Mouse (Mus musculus): ENCODE data around the gene Spaca1.
A peak's percentile ranks its signal among the peaks of the same experiment; 100 is the strongest.

The Spaca1 gene

DNA sequence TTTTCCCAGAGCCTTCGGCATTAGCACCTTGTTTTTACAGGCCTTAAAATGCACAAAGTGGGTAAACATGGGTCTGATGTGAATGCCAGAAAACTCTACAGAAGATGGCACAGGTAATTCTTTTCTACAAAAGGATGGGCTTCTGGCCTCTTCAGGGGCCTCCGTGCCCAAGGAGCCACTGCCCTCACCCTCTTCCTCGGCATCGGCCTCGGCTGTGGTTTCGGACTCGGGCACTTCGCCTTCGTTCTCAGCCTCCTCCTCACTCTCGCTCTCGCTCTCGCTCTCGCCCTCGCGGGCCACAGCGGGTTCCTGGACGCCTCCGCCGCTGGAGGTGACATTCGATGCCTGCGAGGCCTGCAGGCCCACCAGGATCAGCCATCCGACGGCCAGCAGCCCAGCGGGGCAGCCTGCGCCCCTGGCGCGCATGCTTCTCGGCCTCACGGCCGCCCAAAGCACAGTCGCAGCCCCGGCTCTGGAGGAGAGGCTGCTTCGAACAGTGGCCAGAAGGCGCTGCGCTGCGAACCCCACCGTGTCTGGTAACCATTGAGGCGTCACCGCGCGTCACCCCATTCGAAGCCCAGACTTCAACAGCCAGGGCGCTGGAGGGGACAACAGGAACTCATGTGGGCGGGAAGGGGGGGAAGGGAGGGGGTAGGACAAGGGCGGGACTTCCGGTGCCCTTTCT lies at the start of gene Spaca1:
TSS of gene Spaca1 (minus strand) at position 621 of the 685 bp plus-strand sequence.
- peak; percentile 13 for DNase-seq (ENCODE audit: low read depth, low spot score)

DNA sequence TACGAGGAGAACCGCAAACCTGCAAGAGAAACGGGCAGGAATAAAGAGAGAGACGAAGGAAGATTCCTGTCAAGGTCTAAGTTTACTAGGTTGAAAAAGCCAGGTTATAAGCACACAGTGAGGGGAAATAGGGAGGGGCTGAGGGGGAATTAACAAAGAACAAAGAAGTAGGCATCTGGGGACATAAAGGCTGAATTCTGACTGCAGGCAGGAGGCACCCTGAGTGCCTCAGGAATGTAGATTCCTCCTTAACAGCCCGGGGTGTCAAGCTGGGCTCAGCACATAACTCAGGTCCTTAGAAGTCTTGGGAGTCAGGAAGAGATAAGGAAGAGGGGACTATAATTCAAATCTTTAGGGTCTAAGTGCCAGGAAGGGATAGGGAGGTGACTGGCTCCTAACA lies 37.3 kb upstream of the Spaca1 start:
- peak; percentile 78 for DNase-seq (ENCODE audit: low read depth, low spot score)

DNA sequence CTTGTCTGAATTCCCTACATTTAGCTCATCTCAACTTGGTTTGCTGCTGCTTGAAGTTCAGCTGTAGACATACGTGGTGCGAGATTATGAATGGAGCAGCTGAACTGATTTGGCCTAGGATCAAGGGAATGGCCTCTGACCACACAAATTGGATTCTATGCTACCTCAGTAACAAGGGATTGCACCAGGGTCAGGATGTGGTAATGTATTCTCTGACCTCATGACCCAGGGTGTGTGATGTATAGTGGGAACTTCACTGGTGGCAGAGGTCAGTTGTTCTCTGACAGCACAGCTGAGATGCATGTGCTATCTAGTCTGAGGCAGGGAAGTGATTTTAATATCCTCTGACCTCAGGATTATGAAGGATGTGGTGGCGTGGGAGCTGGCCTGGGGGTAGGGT lies 31.1 kb upstream of the Spaca1 start:
- no peak for DNase-seq (ENCODE audit: low read depth, low spot score)

DNA sequence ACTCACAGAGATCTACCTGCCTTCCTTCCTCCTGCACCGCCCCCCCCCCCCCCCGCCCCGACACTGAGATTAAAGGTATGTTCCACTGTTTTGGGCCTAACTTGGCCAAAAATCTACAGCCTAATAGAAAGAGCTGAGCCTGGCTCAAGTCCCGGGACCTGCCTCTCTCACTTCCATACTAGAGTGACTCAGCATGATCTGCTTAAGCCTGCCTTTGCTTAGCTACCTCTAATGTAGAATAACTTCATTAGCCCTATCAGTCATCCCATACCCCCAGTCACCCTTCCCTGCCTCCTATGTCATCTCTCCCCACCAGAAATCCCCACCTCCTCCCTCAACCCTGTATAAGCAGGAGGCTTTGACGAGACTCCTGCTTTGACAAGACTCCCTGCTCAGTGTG lies 19.0 kb upstream of the Spaca1 start:
- DNase-seq (ENCODE audit: low read depth, low spot score), result no peak

DNA sequence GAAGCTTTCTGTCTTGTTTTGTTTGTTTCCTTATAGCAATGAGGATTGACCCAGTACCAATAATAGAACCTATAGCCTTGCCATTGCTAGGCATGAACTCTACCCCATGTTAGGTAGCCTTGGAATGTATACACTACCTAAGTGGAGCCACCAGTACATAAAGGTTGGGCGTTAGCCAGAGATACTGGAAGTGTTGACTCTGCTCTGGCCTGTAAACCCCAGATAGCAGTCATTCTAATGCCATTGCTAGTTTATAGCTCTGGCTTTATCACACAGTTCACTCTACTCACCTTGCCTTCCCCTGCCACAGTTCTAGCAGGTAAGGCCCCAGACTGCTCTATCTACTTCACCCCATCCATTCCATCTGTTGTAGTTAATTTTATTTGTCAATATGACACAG lies 8.3 kb upstream of the Spaca1 start:
- DNase-seq (ENCODE audit: low read depth, low spot score), result no peak

DNA sequence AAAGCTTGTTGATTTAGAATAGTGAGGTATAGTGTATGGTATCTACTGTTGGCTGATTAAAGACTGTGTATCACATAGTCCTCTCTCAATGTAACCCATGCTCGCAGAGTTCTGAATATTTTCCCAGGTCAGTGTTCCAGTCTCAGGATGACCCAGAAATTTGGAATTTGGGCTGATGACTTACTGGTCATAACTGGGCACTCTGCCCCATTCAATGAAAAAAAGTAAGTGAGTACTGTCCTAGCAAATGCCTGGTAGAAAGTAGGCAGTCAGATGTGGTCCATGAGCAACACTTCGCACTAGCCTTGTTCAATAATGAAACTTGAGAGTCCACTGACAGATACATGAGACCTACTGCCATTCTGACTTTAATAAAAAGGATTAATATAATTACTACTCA lies 23.2 kb downstream of the Spaca1 start:
- no peak for DNase-seq (ENCODE audit: low read depth, low spot score)

DNA sequence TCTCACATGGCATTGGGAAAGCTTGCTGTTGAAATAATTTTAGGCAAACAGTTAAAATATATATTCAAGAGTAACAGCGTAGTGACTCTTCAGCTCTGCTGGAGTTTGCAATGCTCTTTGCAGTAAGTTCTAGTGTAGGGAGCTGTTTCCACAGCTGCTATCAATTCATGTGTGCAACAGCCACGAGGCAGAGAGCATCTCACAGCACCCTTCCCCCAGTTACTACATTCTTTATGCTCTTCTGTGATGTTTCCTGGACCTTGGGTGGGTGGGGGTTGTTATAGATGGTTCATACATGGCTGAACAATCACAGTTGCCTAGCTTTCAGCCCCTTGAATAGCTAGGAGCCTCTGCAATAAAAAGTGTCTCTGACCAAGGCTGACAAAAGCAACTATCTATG lies 28.5 kb downstream of the Spaca1 start:
- no peak for DNase-seq (ENCODE audit: low read depth, low spot score)

- DNase-seq (ENCODE audit: low read depth, low spot score), result no peak
These were observed 53.6 kb downstream of the Spaca1 start for GRCm38 (mm10) chr4:33996382-33996781.

DNA sequence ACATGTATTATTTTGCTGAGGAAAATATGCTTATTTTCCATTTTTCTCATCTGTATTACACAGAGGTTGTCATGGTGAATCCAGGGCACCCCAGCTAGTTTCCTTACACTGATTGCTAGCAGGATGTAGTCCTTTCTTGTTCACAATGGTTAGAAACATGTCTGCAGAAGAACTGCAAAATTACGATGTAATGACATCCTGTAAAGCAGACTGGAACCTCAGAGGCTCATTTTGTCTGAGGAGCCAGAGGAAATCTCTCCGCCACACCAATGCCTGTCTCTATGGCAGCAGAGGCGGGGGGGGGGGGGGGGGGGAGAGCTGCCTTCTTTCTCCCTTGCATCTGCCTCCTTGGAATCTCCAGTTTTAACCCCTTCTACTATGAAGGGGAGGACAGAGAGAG lies 57.3 kb downstream of the Spaca1 start:
- no peak for DNase-seq (ENCODE audit: low read depth, low spot score)

- no peak for DNase-seq (ENCODE audit: low read depth, low spot score)
These were observed 61.4 kb downstream of the Spaca1 start for GRCm38 (mm10) chr4:33988466-33989089.
